Mouse (Mus musculus) frontal cortex, postnatal 14 days (tissue): Measurements from ENCODE around the gene Scn2b.
A peak's percentile ranks its signal among the peaks of the same experiment; 100 is the strongest.

ENCODE experiments used
- DNase-seq, 2 experiments: peaks; one replicate each; pipeline ENCODE4 v3.0.0; 2022; ENCODE audit warnings: low spot score in 2 of 2

Scn2b gene

DNA sequence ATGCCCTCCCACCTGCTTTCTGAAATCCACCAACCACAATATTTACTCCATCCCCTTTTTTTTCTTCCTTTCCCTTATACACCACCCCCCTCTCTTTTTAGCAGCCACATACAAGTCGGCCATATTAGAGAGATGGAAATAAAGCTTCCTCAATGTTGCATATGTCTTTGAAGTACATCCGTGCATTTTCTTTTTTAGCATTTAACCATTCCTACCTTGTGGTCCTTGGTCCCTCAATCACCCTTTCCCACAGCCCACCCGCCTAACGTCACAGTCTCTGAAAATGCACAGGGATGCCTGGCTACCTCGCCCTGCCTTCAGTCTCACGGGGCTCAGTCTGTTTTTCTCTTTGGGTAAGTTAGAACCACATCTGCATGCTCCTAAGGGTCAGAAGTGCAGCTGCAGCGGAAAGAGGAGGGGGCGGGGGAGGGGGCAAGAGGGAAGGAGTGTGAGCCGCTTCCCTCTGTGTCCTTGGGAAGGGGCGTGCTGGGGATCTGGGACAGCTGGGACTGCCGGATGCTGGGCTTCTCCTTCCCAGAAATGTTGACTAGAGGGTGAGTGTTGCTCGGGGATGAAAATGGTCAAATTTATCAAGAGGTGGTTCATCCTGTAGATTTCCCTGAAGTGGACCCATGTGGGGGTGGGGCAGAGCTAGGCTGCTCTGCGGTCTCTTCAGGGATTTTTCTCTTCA is at the start of gene Scn2b:
TSS of gene Scn2b (plus strand) at position 42 of the 691 bp plus-strand sequence.
- no peak for DNase-seq

DNA sequence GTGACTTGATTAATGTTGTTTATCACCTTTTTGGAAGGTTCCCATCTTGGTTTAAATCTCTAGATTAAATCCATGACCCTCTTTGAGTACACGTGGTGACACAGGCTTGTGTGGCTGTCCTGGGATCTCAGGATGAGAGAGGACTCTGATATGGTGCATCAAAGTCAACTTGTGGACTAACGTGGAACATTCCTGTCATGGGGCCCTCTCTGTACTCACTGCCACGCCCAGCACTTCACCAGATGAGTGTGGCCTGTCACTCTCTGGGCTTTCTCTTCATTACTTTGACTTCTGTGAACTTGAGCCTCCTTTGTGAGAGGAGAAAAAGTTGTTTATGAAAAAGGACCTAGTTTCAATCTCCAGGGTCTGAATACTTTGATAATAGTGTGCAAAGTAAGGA is 45.8 kb upstream of the Scn2b start:
- no peak for DNase-seq

DNA sequence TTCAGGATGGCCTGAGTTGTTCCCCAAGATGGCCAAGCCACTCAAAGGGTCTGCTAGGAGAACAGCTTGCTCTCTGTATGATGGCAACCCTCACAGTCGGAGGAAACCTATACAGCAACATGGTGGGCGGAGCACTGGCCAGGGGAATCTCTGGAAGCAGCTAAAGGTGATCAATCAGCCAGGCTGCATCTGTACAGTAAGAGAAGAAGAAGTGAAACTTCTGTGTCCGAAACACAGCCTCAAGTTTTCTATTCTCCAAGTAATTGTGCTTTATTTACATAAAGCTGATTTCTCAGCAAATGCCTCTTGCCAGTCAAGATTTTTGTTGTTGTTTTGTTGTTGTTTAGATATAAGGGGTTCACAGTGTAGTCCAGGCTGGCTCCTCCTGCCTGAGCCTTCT is 39.7 kb upstream of the Scn2b start:
- DNase-seq, result no peak

DNA sequence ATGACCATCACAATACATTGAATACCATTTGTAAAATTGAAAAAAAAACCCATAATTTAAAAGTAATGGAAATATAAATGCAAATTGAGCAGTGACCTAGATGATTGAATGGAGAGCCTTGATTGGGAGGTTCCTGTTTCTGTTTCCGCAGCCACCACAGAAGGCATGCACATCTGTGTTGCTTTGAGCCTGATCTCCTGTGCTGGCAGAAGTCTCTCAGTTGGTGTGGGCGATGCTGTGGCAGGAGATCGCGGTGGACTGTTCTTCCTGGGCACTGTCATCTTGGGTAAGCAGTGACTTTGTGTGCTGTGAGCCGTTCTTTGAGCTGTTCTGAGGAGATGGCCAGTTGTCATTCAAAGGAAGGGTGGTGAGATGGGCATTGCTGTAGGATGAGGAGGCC is 38.6 kb upstream of the Scn2b start, which contains the start of gene Jaml:
TSS of gene Jaml (plus strand) at position 173 of the 400 bp plus-strand sequence.
- no peak for DNase-seq

DNA sequence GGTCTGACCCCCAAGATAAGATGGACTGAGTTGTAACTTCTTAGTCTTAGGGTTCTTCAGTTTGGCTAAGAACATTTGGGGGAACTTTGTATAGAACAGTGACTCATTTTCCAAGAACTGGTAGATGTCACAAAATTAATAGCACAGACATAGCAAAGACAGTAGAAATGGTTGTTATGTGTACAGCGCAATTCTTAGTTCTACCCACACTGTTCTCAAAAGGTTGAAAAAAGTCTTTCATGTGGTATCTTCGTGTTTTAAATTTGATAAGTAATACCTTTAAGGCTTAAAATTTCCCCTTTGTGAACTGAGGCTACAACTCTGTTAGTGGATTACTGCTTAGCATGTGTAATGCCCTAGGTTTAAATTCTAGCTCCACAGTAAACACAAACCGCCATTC is 34.5 kb upstream of the Scn2b start:
- no peak for DNase-seq

DNA sequence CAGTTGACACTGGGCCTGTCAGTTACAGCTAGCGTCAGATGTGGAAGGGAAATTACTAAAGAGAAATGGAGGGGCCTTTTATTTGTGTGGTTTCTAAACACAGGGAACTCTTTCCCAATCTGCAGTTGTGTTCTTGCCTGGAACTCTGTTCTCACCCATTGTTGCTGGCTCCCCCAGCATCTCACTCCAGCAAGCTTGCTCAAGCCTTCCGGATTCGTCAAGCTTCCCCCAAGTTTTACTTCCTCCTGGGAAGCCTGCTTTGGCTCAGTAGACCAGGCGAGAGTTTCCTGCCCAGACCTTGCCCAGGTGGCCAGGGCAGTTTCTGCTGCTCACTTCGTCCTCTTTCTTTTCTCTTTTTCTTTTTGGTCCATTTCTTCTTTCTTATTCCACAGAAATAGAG is 33.0 kb upstream of the Scn2b start:
- no peak for DNase-seq

DNA sequence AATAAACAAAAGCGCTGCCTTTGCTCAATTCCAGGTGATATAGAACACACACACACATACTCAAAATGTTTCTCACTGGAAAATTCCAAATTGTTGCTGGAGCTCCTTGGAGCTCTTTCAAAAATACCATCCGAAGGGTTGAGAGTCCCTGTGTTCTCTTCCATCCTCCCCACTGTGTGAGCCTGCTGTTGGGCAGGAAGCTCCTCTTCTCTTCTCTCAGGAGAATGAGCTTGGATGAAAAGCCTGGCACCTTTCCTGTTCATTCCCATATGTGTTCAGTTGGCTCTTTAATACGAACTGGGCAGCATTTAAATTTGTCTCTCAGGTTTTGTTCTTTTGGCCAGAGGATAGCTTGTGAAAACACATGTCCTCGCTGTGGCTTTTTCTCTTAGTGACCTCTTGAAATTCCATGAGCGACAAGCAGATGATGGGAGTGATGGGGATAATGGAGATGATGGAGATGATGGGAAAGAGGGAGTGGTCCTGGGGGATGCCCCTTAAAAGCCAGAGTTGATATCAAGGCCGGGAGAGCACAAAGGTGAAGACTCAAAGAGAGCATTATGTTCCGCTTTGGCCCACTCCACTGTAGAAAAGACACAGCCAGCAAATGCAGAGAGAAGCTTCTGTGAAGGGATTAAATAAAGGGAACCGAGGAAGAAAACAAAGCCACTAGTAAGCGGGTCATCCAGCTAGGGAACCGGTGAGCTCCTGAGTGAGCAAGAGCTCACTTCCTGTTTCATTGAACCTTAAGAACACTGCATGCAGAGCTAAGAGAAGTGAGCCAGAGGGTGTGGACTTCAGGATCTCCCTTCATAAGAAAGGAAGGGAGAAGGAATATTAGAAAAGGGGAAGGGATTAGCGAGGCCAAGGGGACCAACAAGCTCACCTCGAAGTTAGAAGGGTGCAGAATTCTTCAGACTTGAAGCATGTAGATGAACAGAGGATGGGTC is 31.6 kb upstream of the Scn2b start:
- DNase-seq, result no peak

DNA sequence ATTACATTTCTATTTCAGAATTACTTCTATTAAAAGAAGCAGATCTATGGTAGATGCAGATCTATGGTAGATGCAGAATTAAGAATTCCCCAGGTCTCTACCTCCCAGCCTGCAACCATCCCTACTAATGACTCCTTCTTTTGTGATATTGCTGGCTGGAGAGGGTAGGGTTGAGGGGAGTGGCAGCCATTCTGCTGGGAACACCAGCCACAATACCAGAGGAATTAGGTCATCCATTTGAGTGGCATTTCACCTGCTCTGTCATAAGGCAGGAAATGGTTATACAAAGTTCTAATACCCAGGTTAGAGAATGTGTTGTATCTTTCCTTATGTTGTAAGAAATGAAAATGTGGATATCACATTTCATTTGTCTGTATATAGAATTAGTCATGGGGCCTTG is 29.5 kb upstream of the Scn2b start:
- DNase-seq, result no peak

DNA sequence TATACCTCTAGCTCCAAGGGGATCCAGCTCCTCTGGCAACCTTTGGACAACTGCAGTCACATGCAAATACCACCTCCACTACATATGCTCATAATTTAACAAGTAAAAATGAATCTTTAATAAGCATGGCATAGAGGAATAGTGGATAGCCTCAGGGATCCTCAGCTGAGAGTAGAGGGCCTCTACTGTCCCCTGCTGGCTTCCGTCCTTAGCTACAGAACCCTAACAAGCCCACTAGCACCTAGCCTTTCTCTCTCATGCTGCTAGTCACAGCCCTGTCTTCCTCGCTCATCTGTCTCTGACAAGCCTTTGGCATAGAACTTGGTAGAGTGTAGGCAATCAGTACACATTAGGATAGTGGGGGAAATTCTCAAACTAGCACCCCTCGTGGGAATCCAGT is 26.8 kb upstream of the Scn2b start:
- DNase-seq, result no peak

DNA sequence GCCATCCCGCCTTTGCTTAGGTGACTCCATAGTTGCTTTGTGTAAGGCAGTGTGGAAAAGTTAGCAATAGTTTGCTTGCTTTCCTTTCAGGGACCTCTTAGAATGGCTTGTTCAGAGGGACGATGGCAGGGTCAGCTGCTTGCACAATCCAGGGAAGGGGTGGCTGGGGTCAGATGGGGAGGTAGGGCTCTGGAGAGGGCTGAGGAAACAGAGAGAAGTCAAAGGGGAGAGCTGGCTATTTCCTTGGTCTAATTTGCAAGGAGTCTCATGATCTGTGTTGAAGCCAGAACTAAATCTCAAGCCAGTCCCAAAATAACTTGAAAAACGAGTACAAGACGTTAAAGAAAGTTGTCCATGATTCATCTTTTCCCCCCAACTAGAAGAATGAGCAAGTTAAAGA is 24.9 kb upstream of the Scn2b start:
- DNase-seq, result no peak

DNA sequence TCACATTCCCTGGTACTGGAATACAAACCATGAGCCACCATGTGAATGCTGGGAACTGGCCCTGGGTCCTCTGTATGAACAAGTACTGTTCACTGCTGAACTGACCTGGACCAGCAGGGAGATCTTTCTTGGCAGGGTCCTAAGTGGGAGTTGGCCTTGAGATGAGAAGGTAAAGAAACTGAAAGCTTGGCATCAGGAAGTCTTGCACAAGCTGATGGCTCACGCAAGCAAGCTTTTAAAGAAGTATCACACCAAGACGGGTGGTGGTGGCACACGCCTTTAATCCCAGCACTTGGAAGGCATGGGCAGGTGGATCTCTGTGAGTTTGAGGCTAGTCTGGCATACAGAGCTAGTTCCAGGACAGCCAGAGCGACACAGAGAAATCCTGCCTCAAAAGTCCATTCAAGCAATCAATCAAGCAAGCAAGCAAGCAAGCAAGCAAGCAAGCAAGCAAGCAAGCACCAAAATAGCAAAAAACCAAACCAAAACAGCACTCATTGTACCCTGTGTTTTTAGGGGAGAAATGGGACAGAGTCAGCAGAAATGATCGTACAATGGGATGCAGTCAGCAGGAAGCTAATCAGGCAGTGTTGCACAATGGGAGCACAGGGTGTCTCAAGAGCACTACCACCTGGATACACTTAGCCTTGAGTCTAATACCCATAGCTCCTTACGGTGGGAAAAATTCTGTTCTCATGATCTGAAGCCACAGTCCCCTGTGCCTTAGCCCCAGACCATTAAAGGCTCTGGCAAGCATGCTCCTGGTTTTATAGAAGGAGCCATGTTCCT is 22.2 kb upstream of the Scn2b start:
- DNase-seq, result no peak

DNA sequence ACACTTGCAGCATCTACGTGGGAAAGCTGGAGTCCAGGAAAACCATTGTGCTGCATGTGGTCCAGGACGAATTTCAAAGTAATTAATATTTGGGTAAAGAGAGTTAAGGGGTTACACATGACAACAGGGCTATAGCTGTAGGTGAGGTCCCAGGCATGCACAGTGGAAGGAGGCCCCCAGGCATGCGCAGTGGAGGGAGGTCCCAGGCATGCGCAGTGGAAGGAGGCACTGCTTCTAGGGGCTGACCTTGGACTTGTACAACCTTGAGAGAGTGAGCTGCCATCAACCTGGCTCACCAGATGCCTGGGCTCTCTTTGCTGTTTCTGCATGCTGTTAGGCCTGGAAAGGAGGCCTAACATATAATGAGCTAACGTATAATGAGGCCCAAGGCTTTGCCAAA is 19.7 kb upstream of the Scn2b start:
- no peak for DNase-seq

DNA sequence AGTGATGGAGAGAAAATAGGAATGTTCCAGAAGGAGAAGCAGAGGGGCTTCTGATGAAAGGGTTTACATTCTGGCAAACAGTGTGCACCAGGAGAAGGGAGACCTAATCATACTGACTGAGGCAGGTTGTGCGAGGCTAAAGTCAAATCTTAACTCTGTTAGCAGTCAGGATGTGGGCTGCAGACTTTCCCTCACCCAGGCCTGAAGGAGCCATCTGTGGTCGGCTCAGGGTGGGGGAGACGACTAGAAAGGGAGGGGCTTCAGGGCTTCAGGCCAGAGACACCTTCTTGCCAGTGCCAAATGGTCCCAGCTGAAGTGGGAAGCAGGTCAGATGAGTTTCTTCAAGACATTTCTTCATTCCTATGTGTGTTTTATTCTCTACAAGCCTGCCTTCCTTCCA is 19.2 kb upstream of the Scn2b start:
- DNase-seq, result no peak

DNA sequence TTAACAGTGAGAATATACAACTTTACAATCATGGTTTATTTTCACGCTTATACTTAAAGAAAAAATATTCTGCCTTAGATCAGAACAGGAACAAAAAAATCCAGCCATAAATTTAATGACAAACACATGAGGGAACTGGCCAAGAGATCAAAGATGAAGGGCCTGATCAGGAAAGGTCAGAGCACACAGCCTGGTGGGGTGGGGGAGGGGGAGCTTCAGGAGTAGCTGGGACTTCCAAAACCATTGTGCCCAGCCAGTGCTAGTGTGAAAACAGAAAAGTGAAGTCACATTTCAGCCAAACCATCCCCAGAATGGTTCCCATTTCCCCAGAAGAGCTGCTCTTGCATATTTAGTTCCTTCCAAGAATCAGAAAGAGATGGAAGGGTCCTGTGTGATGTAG is 15.1 kb upstream of the Scn2b start:
- DNase-seq, result no peak

DNA sequence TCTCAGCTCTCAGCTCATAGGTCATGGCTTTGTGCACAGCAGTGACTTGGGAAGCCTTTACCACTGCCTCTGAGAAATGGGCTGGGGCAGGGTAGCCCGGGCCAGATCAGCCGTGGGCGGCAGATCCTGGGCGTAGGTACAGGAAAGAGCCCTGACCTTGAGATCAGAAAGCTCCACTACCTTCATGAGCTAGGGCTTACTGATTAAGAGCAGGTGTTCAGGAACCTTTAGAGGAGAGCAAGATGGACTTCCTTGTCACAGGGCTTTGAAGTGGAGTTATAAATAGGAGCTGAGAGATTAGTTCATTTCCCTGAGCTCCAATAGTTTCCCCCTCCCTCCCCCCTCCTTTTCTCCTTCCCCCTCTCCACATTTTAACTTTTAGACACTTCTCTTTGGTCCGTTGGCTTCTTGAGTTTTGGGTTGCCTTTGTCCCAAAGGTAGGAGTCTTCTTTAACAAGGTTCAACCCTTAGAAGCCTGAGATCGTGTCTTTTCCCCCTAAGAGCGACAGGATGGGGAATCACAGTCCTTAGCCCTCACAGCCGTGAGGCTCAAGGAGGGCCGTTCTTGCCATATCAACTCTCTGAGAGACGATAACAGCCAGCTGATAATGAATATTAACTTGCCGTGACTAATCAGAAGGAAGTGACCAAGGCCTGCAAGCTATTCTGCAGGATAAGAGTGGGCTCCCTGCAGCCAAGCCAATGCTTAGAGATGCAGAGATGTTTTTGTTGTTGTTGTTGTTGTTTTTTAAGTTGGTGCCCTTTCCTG is 14.2 kb upstream of the Scn2b start:
- no peak for DNase-seq

DNA sequence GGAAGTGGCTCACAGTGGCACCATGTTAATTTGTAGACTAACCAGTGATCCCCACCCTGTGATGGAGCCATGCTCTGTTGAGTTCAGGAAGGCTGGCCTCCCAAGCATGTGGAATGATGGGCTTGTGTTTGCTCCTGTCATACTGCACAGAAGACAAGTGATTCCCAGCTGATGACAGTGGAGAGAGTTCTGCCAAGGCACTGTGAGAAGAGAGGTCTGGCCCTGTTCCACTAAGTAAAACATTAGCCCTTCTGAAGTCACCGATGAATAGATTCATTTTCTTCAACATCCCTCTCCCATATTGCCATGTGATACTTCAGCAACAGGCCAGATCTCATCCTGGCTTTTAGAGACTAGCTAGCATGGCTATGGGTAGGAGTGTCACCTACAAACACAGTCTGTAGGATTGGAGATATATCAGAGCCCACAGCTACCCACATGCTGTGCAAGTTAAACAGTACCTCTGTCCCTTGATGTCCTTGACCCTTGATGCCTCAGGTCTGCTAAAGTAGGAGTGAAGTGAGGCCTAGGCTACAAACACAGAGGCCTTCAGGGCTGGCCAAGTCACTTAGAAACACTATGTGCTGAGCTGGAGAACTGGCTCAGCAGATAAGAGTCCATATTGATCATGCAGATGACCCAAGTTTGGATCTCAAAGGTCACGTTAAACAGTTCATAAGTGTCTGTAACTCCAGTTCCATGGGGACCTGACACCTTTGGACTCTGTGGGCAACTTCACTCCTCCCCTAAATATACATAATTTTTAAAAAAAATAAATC is 11.8 kb upstream of the Scn2b start:
- DNase-seq, result no peak

DNA sequence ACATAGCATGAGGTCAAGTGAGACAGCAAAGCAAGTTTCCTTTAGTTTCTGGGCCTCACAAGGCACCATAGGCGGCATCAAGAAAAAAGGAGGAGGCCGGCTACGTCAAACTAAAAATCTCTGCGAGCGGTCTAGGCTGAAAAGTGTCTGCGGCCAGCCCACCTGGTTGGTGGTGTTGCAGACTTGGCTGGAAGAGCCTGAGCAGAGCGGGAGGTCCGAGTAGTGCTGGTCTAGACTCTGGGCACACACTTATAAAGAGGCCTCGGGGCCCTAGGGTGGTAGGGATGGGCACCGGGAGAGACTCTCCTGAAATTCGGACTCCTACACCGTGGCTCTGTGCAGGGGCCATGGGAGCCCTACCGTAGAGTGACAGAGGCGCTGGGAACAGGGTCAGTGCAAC is 1.9 kb upstream of the Scn2b start:
- DNase-seq, result peak in 1 of 2 experiments; percentile 50

DNA sequence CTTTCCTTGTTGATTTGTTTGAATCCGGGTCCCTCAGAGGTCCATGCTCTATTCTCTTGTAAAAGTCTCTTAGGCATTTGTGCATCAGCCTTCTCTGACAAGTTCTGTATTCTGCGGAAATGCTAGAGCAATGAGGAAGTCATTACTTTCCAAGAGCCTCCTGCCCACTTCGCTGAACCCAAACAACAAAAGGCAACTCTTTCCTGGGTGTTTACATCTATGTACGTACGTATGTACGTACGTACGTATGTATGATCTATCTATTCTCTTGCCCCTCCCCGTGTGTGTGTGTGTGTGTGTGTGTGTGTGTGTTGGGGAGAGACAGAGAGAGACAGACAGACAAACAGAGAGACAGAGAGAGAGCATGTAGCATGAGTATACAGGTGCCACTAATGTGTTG is 763 bp upstream of the Scn2b start:
- no peak for DNase-seq

DNA sequence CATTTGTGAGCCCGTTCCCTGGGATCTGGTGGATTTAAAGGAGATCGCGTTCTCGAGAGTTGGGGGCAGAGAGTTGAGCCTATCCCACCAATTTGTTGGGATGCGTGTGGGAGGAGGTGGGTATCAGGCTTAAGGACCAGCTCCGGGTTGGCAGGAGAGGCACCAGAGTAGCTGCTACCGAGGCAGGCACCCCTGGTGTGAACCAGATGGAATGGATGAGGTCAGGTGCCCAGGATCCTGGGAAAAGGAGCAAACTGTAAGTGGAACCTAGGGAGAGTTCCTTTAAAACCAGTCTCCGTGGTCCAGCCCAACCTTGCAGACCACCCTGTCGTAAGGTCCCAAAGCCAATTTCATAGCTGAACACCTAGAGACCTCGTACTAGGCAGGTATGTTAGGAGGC is 970 bp downstream of the Scn2b start:
- no peak for DNase-seq

DNA sequence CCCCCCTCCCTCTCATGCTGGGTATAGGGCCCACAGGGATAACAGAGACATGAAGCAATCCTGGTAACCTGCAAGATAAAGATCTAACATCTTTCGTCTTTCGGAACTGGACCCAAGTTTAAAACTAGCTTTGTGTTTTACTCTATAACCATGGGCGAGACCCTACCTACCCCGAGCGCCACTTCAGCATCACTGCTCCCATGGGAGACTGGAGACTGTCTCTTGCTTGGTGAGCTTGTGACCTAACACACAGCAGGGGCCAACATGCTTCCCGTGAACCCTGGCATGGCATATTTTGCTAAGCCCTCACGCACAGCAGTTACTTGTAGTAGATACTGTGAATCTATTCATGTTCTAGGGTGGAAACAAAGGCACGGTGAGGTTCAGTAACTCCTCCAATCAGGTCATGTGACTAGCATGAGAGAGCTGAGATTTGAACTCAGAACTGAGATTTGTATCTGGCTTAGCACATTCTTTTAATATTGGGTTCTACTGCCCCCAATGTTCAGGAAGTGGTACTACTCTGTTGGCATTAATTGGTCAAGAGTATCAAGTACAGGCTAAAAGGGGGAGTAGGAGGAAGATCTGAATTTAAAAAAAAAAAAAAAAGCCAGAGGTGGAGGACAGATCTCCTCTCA is 1.9 kb downstream of the Scn2b start:
- DNase-seq, result no peak
